Mouse (Mus musculus) forebrain, embryonic 15.5 days (tissue): ENCODE measurements at regions not wholly inside any gene's neighbourhood (a gene's known extent, or its start where the extent isn't known, plus 50 kb on each side); places are given as distances from the start of the nearest gene placed in this dataset.
A peak's percentile ranks its signal among the peaks of the same experiment; 100 is the strongest.
"Not testable (repeated sequence)": the region's sequence is repeated elsewhere in the genome, so short reads cannot be mapped to it uniquely, and the experiment has no call there.

ENCODE experiments used
- ATAC-seq: fragments of 200-750 bp; cut with Nextera tagmentation; replicated peaks from 2 replicates; pipeline ENCODE4 v1.8.0; 2017; ENCODE audit warnings: mild to moderate bottlenecking, moderate TSS enrichment, moderate library complexity
- H3K27ac ChIP-seq: fragments of 300-500 bp; sonication (generic); replicated peaks from 2 replicates; pipeline ENCODE4 v1.5.1; 2015; ENCODE audit warnings: mild to moderate bottlenecking, inconsistent platforms
- H3K27me3 ChIP-seq: fragments of 300-500 bp; sonication (generic); 2 replicates; pipeline ENCODE4 v1.6.1; 2015; ENCODE audit warnings: inconsistent platforms
- H3K36me3 ChIP-seq: fragments of 300-500 bp; sonication (generic); 2 replicates; pipeline ENCODE4 v1.6.1; 2015; ENCODE audit warnings: mild to moderate bottlenecking, inconsistent platforms
- H3K4me1 ChIP-seq: fragments of 300-500 bp; sonication (generic); 2 replicates; pipeline ENCODE4 v1.6.1; 2015; ENCODE audit warnings: inconsistent platforms
- H3K4me2 ChIP-seq: fragments of 300-500 bp; sonication (generic); replicated peaks from 2 replicates; pipeline ENCODE4 v1.6.1; 2015; ENCODE audit warnings: mild to moderate bottlenecking, inconsistent platforms
- H3K4me3 ChIP-seq: fragments of 300-500 bp; sonication (generic); 2 replicates; pipeline ENCODE4 v1.5.1; 2015; ENCODE audit warnings: mild to moderate bottlenecking, inconsistent platforms
- H3K9ac ChIP-seq: fragments of 300-500 bp; sonication (generic); replicated peaks from 2 replicates; pipeline ENCODE4 v1.6.1; 2015; ENCODE audit warnings: mild to moderate bottlenecking, inconsistent platforms
- H3K9me3 ChIP-seq: fragments of 300-500 bp; sonication (generic); 2 replicates; pipeline ENCODE4 v1.6.1; 2016; ENCODE audit warnings: inconsistent platforms
- WGBS: fragments of 180-500 bp; shearing (Covaris S2); methylation state at CpG from one replicate; pipeline ENCODE4 v1.1.7; 2015; ENCODE audit warnings: mixed read lengths; 5-methylcytosine and 5-hydroxymethylcytosine counted together

- no peak overlapping the region; the same call in 1 of the 2 replicates for H3K9ac ChIP-seq
- H3K27me3 ChIP-seq = no peaks in the 10 kb centered on the region
- ATAC-seq = peak; percentile 96
- no peaks in the 10 kb centered on the region for H3K36me3 ChIP-seq
- peaks cover 16% of the 10 kb centered on the region for H3K4me1 ChIP-seq
- no peak overlapping the region for H3K4me3 ChIP-seq
- no peaks in the 10 kb centered on the region for H3K9me3 ChIP-seq
- 2% methylated on average over 6 of the region's 6 CpGs for WGBS
- peak overlapping the region; percentile 91 for H3K27ac ChIP-seq
- H3K4me2 ChIP-seq = peak overlapping the region; percentile 34
These were observed 79.5 kb upstream of the Spata13 start for GRCm38 (mm10) chr14:60554222-60554740.

- WGBS = 76% methylated on average over 5 of the region's 5 CpGs
- H3K4me1 ChIP-seq = peaks cover 16% of the 10 kb centered on the region
- H3K9ac ChIP-seq = no peak overlapping the region
- ATAC-seq = no peak
- H3K36me3 ChIP-seq = no peaks in the 10 kb centered on the region
- no peaks in the 10 kb centered on the region for H3K27me3 ChIP-seq
- H3K4me2 ChIP-seq = no peak overlapping the region
- H3K9me3 ChIP-seq = no peaks in the 10 kb centered on the region
- H3K27ac ChIP-seq = no peak overlapping the region
- H3K4me3 ChIP-seq = no peak overlapping the region
These were observed 77.3 kb upstream of the Spata13 start for GRCm38 (mm10) chr14:60556541-60556940.

GRCm38 (mm10) chr14:60557020-60557419 lies 76.8 kb upstream of the Spata13 start:
- no peak overlapping the region for H3K4me3 ChIP-seq
- no peak overlapping the region for H3K9ac ChIP-seq
- H3K36me3 ChIP-seq = no peaks in the 10 kb centered on the region
- 64% methylated on average over 4 of the region's 4 CpGs for WGBS
- H3K4me2 ChIP-seq = no peak overlapping the region
- no peak for ATAC-seq
- H3K9me3 ChIP-seq = no peaks in the 10 kb centered on the region
- peaks cover 16% of the 10 kb centered on the region for H3K4me1 ChIP-seq
- no peaks in the 10 kb centered on the region for H3K27me3 ChIP-seq
- H3K27ac ChIP-seq = no peak overlapping the region

- H3K36me3 ChIP-seq = no peaks in the 10 kb centered on the region
- no peak overlapping the region for H3K4me2 ChIP-seq
- H3K9me3 ChIP-seq = no peaks in the 10 kb centered on the region
- no peak for ATAC-seq
- H3K9ac ChIP-seq = no peak overlapping the region
- WGBS = 76% methylated on average over 5 of the region's 5 CpGs
- peaks cover 6% of the 10 kb centered on the region for H3K4me1 ChIP-seq
- H3K27me3 ChIP-seq = no peaks in the 10 kb centered on the region
- no peak overlapping the region for H3K27ac ChIP-seq
- no peak overlapping the region for H3K4me3 ChIP-seq
These were observed 74.4 kb upstream of the Spata13 start for GRCm38 (mm10) chr14:60559376-60559775.

GRCm38 (mm10) chr14:60559826-60560529 lies 73.8 kb upstream of the Spata13 start:
- 0 out of 2 replicates have a peak, but pooled peaks have one; percentile 19 for ATAC-seq
- no peak overlapping the region for H3K4me2 ChIP-seq
- no peak overlapping the region for H3K27ac ChIP-seq
- no peak overlapping the region for H3K9ac ChIP-seq
- no peaks in the 10 kb centered on the region for H3K36me3 ChIP-seq
- 87% methylated on average over 13 of the region's 13 CpGs for WGBS
- peaks cover under 1% of the 10 kb centered on the region; the same call in 1 of the 2 replicates for H3K4me1 ChIP-seq
- H3K27me3 ChIP-seq = no peaks in the 10 kb centered on the region
- H3K4me3 ChIP-seq = no peak overlapping the region
- H3K9me3 ChIP-seq = no peaks in the 10 kb centered on the region

GRCm38 (mm10) chr14:60576281-60576680 lies 57.5 kb upstream of the Spata13 start:
- no peaks in the 10 kb centered on the region for H3K4me1 ChIP-seq
- H3K9ac ChIP-seq = no peak overlapping the region
- no peak overlapping the region for H3K27ac ChIP-seq
- no peak for ATAC-seq
- no peaks in the 10 kb centered on the region for H3K27me3 ChIP-seq
- no peaks in the 10 kb centered on the region for H3K36me3 ChIP-seq
- H3K9me3 ChIP-seq = no peaks in the 10 kb centered on the region
- H3K4me2 ChIP-seq = no peak overlapping the region
- WGBS = 87% methylated on average over 5 of the region's 5 CpGs
- H3K4me3 ChIP-seq = no peak overlapping the region

- H3K27ac ChIP-seq, H3K4me1 ChIP-seq, H3K9ac ChIP-seq, H3K36me3 ChIP-seq, H3K4me3 ChIP-seq, H3K9me3 ChIP-seq, ATAC-seq, H3K27me3 ChIP-seq, H3K4me2 ChIP-seq: not testable (repeated sequence)
These were observed 53.7 kb upstream of the Spata13 start for GRCm38 (mm10) chr14:60580131-60580530.
